Mouse (Mus musculus) ES-CJ7 (cell line): ENCODE measurements around the gene Vil1.
"Not testable (repeated sequence)": the region's sequence is repeated elsewhere in the genome, so short reads cannot be mapped to it uniquely, and the experiment has no call there.

ENCODE experiments used
- DNase-seq: peaks from one replicate; pipeline ENCODE4 v3.0.0; 2011; ENCODE audit warnings: low read depth, low spot score

Gene Vil1

GRCm38 (mm10) chr1:74387386-74387988 is 21.7 kb upstream of the Vil1 start:
- no peak for DNase-seq

GRCm38 (mm10) chr1:74388398-74388920 is 20.7 kb upstream of the Vil1 start:
- no peak for DNase-seq

- peak; percentile 73 for DNase-seq
Measured at GRCm38 (mm10) chr1:74389831-74390286, 19.3 kb upstream of the Vil1 start.

- peak; percentile 92 for DNase-seq
Measured at GRCm38 (mm10) chr1:74390287-74390906, 18.8 kb upstream of the Vil1 start.

- peak; percentile 91 for DNase-seq
Measured at GRCm38 (mm10) chr1:74390924-74391748, 18.0 kb upstream of the Vil1 start, which contains the start of gene Ctdsp1. Ctdsp1 (plus strand) TSS chr1:74391509.

GRCm38 (mm10) chr1:74391844-74392441 is 17.2 kb upstream of the Vil1 start:
- DNase-seq = peak; percentile 56

- no peak for DNase-seq
Measured at GRCm38 (mm10) chr1:74392446-74392994, 16.7 kb upstream of the Vil1 start.

GRCm38 (mm10) chr1:74393010-74393409 is 16.2 kb upstream of the Vil1 start:
- DNase-seq = no peak

- no peak for DNase-seq
Measured at GRCm38 (mm10) chr1:74393697-74394096, 15.5 kb upstream of the Vil1 start.

GRCm38 (mm10) chr1:74394311-74394710 is 14.9 kb upstream of the Vil1 start:
- no peak for DNase-seq

GRCm38 (mm10) chr1:74394858-74395257 is 14.3 kb upstream of the Vil1 start:
- DNase-seq = no peak

- no peak for DNase-seq
Measured at GRCm38 (mm10) chr1:74395290-74395689, 13.9 kb upstream of the Vil1 start.

GRCm38 (mm10) chr1:74396456-74397222 is 12.5 kb upstream of the Vil1 start:
- DNase-seq = not testable (repeated sequence)

GRCm38 (mm10) chr1:74397268-74397918 is 11.8 kb upstream of the Vil1 start:
- peak; percentile 98 for DNase-seq

- peak; percentile 91 for DNase-seq
Measured at GRCm38 (mm10) chr1:74397919-74398451, 11.2 kb upstream of the Vil1 start.

- no peak for DNase-seq
Measured at GRCm38 (mm10) chr1:74400531-74400930, 8.6 kb upstream of the Vil1 start.

- DNase-seq = peak; percentile 73
Measured at GRCm38 (mm10) chr1:74401015-74401702, 8.0 kb upstream of the Vil1 start.

- DNase-seq = no peak
Measured at GRCm38 (mm10) chr1:74404206-74404605, 5.0 kb upstream of the Vil1 start.

GRCm38 (mm10) chr1:74411753-74412325 is 2.7 kb downstream of the Vil1 start:
- DNase-seq = no peak
